Mouse (Mus musculus) spleen, adult 2 months (tissue): ENCODE data around the gene Ddx55. TPM values are rescaled to one million over a fixed set of nuclear protein-coding genes. Genes with fewer than 3 reads are reported as not detected.
A peak's percentile ranks its signal among the peaks of the same experiment; 100 is the strongest.

ENCODE experiments used
- DNase-seq, 2 experiments: peaks; one replicate each; pipeline versions ENCODE4 v3.0.0 to v3.0.0-alpha.2; 2012 to 2021; ENCODE audit warnings: low spot score in 2 of 2, low read depth in 1 of 2
- H3K27ac ChIP-seq: fragments of 200-500 bp; 2 replicates; pipeline ENCODE4 v1.5.1; 2012; ENCODE audit warnings: low read length, inconsistent platforms; ENCODE audit not compliant: insufficient read depth
- H3K27me3 ChIP-seq: fragments of 200-500 bp; 2 replicates; pipeline ENCODE4 v1.6.1; 2012; ENCODE audit warnings: mild to moderate bottlenecking, moderate library complexity, low read length, inconsistent platforms; ENCODE audit not compliant: control insufficient read depth, insufficient read depth
- H3K36me3 ChIP-seq: fragments of 200-500 bp; 2 replicates; pipeline ENCODE4 v1.6.1; 2012; ENCODE audit warnings: mild to moderate bottlenecking, low read length, inconsistent platforms; ENCODE audit not compliant: control insufficient read depth, insufficient read depth
- H3K4me1 ChIP-seq: fragments of 200-500 bp; 2 replicates; pipeline ENCODE4 v1.6.1; 2011; ENCODE audit warnings: inconsistent platforms; ENCODE audit not compliant: control insufficient read depth, insufficient read depth, insufficient read length
- H3K4me3 ChIP-seq: fragments of 200-500 bp; 2 replicates; pipeline ENCODE4 v1.5.1; 2011; ENCODE audit warnings: mild to moderate bottlenecking, inconsistent platforms; ENCODE audit not compliant: insufficient read depth, insufficient read length; ENCODE audit errors: extremely low read depth
- CTCF ChIP-seq: fragments of 200-500 bp; IDR thresholded peaks from 2 replicates; pipeline ENCODE4 v1.5.1; 2011; ENCODE audit warnings: mild to moderate bottlenecking, inconsistent platforms; ENCODE audit not compliant: insufficient read depth, insufficient read length, insufficient replicate concordance; ENCODE audit errors: extremely low read depth
- POLR2A ChIP-seq: fragments of 200-500 bp; IDR thresholded peaks from 2 replicates; pipeline ENCODE4 v1.6.1; 2011; ENCODE audit warnings: low read depth, low read length, inconsistent platforms
- WGBS: fragments of 180-500 bp; shearing (Covaris S2); methylation state at CpG from one replicate; pipeline ENCODE4 v1.1.7; 2018; 5-methylcytosine and 5-hydroxymethylcytosine counted together
- polyA plus RNA-seq: library from polyadenylated mRNA; depleted of rRNA; stranded (reverse); fragments of >200 nt; gene quantifications from 2 replicates; pipeline ENCODE4 v1.2.3, GENCODE M21; 2012

Ddx55 gene
- polyA plus RNA-seq, 1 experiment: 19.1 TPM

- 80% methylated on average over 9 of the region's 9 CpGs for WGBS
- Histone ChIP-seq H3K4me1 (peaks cover 7% of the 10 kb centered on the region; the same call in 1 of the 2 replicates), H3K36me3 (no peaks in the 10 kb centered on the region), H3K4me3 (no peak overlapping the region), H3K27me3 (peaks cover 6% of the 10 kb centered on the region), H3K27ac (no peak overlapping the region)
- TF ChIP-seq POLR2A: no peak
- TF ChIP-seq CTCF: no peak
- no peak for DNase-seq
Observed at GRCm38 (mm10) chr5:124528791-124529190, 23.9 kb upstream of the Ddx55 start.

GRCm38 (mm10) chr5:124529191-124529651 lies 23.4 kb upstream of the Ddx55 start:
- Histone ChIP-seq H3K36me3 (no peaks in the 10 kb centered on the region), H3K4me3 (no peak overlapping the region), H3K27me3 (peaks cover 6% of the 10 kb centered on the region), H3K27ac (no peak overlapping the region), H3K4me1 (peaks cover 7% of the 10 kb centered on the region; the same call in 1 of the 2 replicates)
- DNase-seq: no peak
- WGBS: 64% methylated on average over 8 of the region's 8 CpGs
- TF ChIP-seq CTCF (no peak), POLR2A (no peak)

- WGBS: 22% methylated on average over 8 of the region's 8 CpGs
- peaks cover 6% of the 10 kb centered on the region for H3K27me3 ChIP-seq
- no peak for TF ChIP-seq POLR2A
- no peaks in the 10 kb centered on the region for H3K36me3 ChIP-seq
- H3K4me3 ChIP-seq: no peak overlapping the region
- H3K27ac ChIP-seq: no peak overlapping the region
- DNase-seq: no peak
- peaks cover 7% of the 10 kb centered on the region; the same call in 1 of the 2 replicates for H3K4me1 ChIP-seq
Observed at GRCm38 (mm10) chr5:124529697-124530096, 23.0 kb upstream of the Ddx55 start.

GRCm38 (mm10) chr5:124530655-124531582 lies 21.7 kb upstream of the Ddx55 start, which contains the start of gene Rilpl1:
TSS of gene Rilpl1 (minus strand) at chr5:124531391.
- peak in 1 of 2 experiments; percentile 51 for DNase-seq
- H3K4me1 ChIP-seq: peaks cover 7% of the 10 kb centered on the region; the same call in 1 of the 2 replicates
- TF ChIP-seq POLR2A: no peak
- no peak for TF ChIP-seq CTCF
- H3K27me3 ChIP-seq: peaks cover 6% of the 10 kb centered on the region
- H3K4me3 ChIP-seq: peak within 1 kb of the TSS; percentile 73
- peak within 1 kb of the TSS; percentile 20; the same call in 1 of the 2 replicates for H3K27ac ChIP-seq
- WGBS: 2% methylated on average over 96 of the region's 96 CpGs
- H3K36me3 ChIP-seq: no peaks in the 10 kb centered on the region

- Histone ChIP-seq H3K4me3 (peak overlapping the region; percentile 73; the same call in 1 of the 2 replicates), H3K27ac (no peak overlapping the region; the same call in 1 of the 2 replicates), H3K36me3 (no peaks in the 10 kb centered on the region), H3K4me1 (peaks cover 7% of the 10 kb centered on the region; the same call in 1 of the 2 replicates), H3K27me3 (peaks cover 6% of the 10 kb centered on the region)
- DNase-seq: no peak
- whole genome bisulfite sequencing: 21% methylated on average over 14 of the region's 14 CpGs
- TF ChIP-seq CTCF (no peak), POLR2A (no peak)
Observed at GRCm38 (mm10) chr5:124531583-124531930, 21.1 kb upstream of the Ddx55 start.

GRCm38 (mm10) chr5:124532451-124532850 lies 20.2 kb upstream of the Ddx55 start:
- 25% methylated on average over 7 of the region's 7 CpGs for WGBS
- no peak overlapping the region for H3K27ac ChIP-seq
- peaks cover 10% of the 10 kb centered on the region for H3K4me1 ChIP-seq
- no peaks in the 10 kb centered on the region for H3K36me3 ChIP-seq
- H3K27me3 ChIP-seq: peaks cover 6% of the 10 kb centered on the region
- H3K4me3 ChIP-seq: no peak overlapping the region
- no peak for DNase-seq
- TF ChIP-seq CTCF (no peak), POLR2A (no peak)

GRCm38 (mm10) chr5:124535016-124535415 lies 17.6 kb upstream of the Ddx55 start:
- no peak overlapping the region for H3K27ac ChIP-seq
- TF ChIP-seq CTCF (no peak), POLR2A (no peak)
- 80% methylated on average over 5 of the region's 5 CpGs for WGBS
- no peaks in the 10 kb centered on the region for H3K36me3 ChIP-seq
- DNase-seq: no peak
- peaks cover 6% of the 10 kb centered on the region for H3K27me3 ChIP-seq
- H3K4me1 ChIP-seq: peaks cover 10% of the 10 kb centered on the region
- H3K4me3 ChIP-seq: no peak overlapping the region
